Mouse (Mus musculus): ENCODE data around the gene Doc2g. TPM values are rescaled to one million over a fixed set of nuclear protein-coding genes. Genes with fewer than 3 reads are reported as not detected.
"Not testable (repeated sequence)": the region's sequence is repeated elsewhere in the genome, so short reads cannot be mapped to it uniquely, and the experiment has no call there.

Doc2g gene
- total and polyA plus RNA-seq, 3 experiments, result 3.3 to 10.0 (median 4.7) TPM

- Histone ChIP-seq H3K4me3 (ENCODE audit: low read depth, low read length) (no peak overlapping the region), H3K4me1 (ENCODE audit: insufficient read depth, low read depth, low read length) (no peaks in the 10 kb centered on the region), H3K27me3 (ENCODE audit: insufficient read depth, low read length) (peaks cover 16% of the 10 kb centered on the region; the same call in 1 of the 2 replicates), H3K9me3 (replicated peaks) (no peaks in the 10 kb centered on the region; the same call in 1 of the 2 replicates), H3K36me3 (replicated peaks) (no peaks in the 10 kb centered on the region)
- no peak for TF ChIP-seq TAL1 (conservative IDR thresholded peaks at IDR 0.05; ENCODE audit: low read depth, low read length)
- TF ChIP-seq GATA2 (IDR thresholded peaks at IDR 0.05; ENCODE audit: borderline replicate concordance, low read depth, low read length), result no peak
- no peak for TF ChIP-seq POLR2AphosphoS5 (IDR thresholded peaks at IDR 0.05; ENCODE audit: insufficient replicate concordance, low read depth, low read length)
- TF ChIP-seq CTCF (IDR thresholded peaks at IDR 0.05; ENCODE audit: low read depth, low read length), result no peak
- DNase-seq (ENCODE audit: low spot score) (no peak), ATAC-seq (ENCODE audit: extremely low read depth, insufficient number of reproducible peaks, low FRiP score, poor library complexity, severe bottlenecking) (no peak)
These were observed 42.9 kb upstream of the Doc2g start for GRCm38 (mm10) chr19:3960211-3960610.

GRCm38 (mm10) chr19:3961805-3962204 is 41.3 kb upstream of the Doc2g start:
- not testable (repeated sequence) for H3K9me3 ChIP-seq (replicated peaks); DNase-seq (ENCODE audit: low spot score); H3K4me1 ChIP-seq (ENCODE audit: insufficient read depth, low read depth, low read length); ATAC-seq (ENCODE audit: extremely low read depth, insufficient number of reproducible peaks, low FRiP score, poor library complexity, severe bottlenecking); H3K4me3 ChIP-seq (ENCODE audit: low read depth, low read length); H3K36me3 ChIP-seq (replicated peaks)
- peaks cover 17% of the 10 kb centered on the region; the same call in 1 of the 2 replicates for H3K27me3 ChIP-seq (ENCODE audit: insufficient read depth, low read length)

- no peak overlapping the region for H3K4me3 ChIP-seq (ENCODE audit: low read depth, low read length)
- H3K4me1 ChIP-seq (ENCODE audit: insufficient read depth, low read depth, low read length), result no peaks in the 10 kb centered on the region
- no peaks in the 10 kb centered on the region for H3K36me3 ChIP-seq (replicated peaks)
- H3K9me3 ChIP-seq (replicated peaks), result no peaks in the 10 kb centered on the region; the same call in 1 of the 2 replicates
- TF ChIP-seq GATA1 (IDR thresholded peaks at IDR 0.05; ENCODE audit: borderline replicate concordance, low read length) (no peak), GATA2 (IDR thresholded peaks at IDR 0.05; ENCODE audit: borderline replicate concordance, low read depth, low read length) (no peak), TAL1 (conservative IDR thresholded peaks at IDR 0.05; ENCODE audit: low read depth, low read length) (no peak), CTCF (IDR thresholded peaks at IDR 0.05; ENCODE audit: low read depth, low read length) (no peak), POLR2AphosphoS5 (IDR thresholded peaks at IDR 0.05; ENCODE audit: insufficient replicate concordance, low read depth, low read length) (no peak)
- ATAC-seq (ENCODE audit: extremely low read depth, insufficient number of reproducible peaks, low FRiP score, poor library complexity, severe bottlenecking) (no peak), DNase-seq (ENCODE audit: low spot score) (no peak)
- H3K27me3 ChIP-seq (ENCODE audit: insufficient read depth, low read length), result peaks cover 20% of the 10 kb centered on the region; the same call in 1 of the 2 replicates
These were observed 40.6 kb upstream of the Doc2g start for GRCm38 (mm10) chr19:3962469-3962868.

- TF ChIP-seq CTCF (IDR thresholded peaks at IDR 0.05; ENCODE audit: low read depth, low read length), result no peak
- no peak for TF ChIP-seq TAL1 (conservative IDR thresholded peaks at IDR 0.05; ENCODE audit: low read depth, low read length)
- no peak for TF ChIP-seq GATA1 (IDR thresholded peaks at IDR 0.05; ENCODE audit: borderline replicate concordance, low read length)
- Histone ChIP-seq H3K4me1 (ENCODE audit: insufficient read depth, low read depth, low read length) (no peaks in the 10 kb centered on the region), H3K36me3 (replicated peaks) (no peaks in the 10 kb centered on the region), H3K4me3 (ENCODE audit: low read depth, low read length) (no peak overlapping the region), H3K9me3 (replicated peaks) (no peaks in the 10 kb centered on the region; the same call in 1 of the 2 replicates), H3K27me3 (ENCODE audit: insufficient read depth, low read length) (peaks cover 25% of the 10 kb centered on the region; the same call in 1 of the 2 replicates)
- DNase-seq (ENCODE audit: low spot score), result no peak
- ATAC-seq (ENCODE audit: extremely low read depth, insufficient number of reproducible peaks, low FRiP score, poor library complexity, severe bottlenecking), result no peak
These were observed 39.1 kb upstream of the Doc2g start for GRCm38 (mm10) chr19:3964030-3964429.

DNA sequence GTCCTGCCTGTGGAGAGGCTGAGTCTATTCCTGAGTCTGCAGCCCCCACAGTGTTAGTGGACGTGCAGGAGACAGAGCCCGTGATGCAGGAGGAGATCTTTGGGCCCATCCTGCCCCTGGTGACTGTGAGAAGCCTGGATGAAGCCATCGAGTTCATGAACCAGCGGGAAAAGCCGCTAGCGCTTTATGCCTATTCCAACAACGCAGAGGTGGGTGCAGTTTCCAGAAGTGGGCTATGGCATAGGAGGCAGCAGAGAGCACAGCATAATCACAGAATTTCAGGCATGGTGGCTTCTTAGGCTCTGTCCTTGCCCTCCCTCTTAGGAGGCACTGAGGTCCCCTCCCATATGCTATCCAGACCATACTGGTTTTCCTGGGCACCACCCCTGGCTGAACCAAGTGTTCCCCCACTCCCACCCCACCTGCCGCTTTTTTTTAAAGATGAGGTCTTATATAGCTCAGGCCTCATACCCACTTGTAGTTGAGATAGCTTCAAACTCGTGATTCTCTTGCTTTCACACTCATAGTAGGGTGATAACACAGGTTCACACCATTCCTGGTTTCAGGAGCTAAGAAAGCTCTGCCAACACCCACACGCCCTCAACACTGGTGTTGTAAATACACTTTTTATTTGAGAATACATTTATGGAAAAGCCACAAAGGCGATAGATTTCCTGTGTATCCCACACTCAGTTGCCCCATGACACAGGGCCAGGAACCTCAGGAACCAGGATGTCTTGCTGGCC is 36.6 kb upstream of the Doc2g start:
- ATAC-seq (ENCODE audit: extremely low read depth, insufficient number of reproducible peaks, low FRiP score, poor library complexity, severe bottlenecking), result no peak
- DNase-seq (ENCODE audit: low spot score), result no peak
- H3K4me1 ChIP-seq (ENCODE audit: insufficient read depth, low read depth, low read length), result no peaks in the 10 kb centered on the region
- H3K9me3 ChIP-seq (replicated peaks), result no peaks in the 10 kb centered on the region
- H3K36me3 ChIP-seq (replicated peaks), result no peaks in the 10 kb centered on the region
- peaks cover 27% of the 10 kb centered on the region for H3K27me3 ChIP-seq (ENCODE audit: insufficient read depth, low read length)
- no peak overlapping the region for H3K4me3 ChIP-seq (ENCODE audit: low read depth, low read length)
- TF ChIP-seq GATA2 (IDR thresholded peaks at IDR 0.05; ENCODE audit: borderline replicate concordance, low read depth, low read length), result no peak
- no peak for TF ChIP-seq GATA1 (IDR thresholded peaks at IDR 0.05; ENCODE audit: borderline replicate concordance, low read length)
- TF ChIP-seq POLR2AphosphoS5 (IDR thresholded peaks at IDR 0.05; ENCODE audit: insufficient replicate concordance, low read depth, low read length), result no peak
- TF ChIP-seq CTCF (IDR thresholded peaks at IDR 0.05; ENCODE audit: low read depth, low read length), result no peak
- no peak for TF ChIP-seq TAL1 (conservative IDR thresholded peaks at IDR 0.05; ENCODE audit: low read depth, low read length)

DNA sequence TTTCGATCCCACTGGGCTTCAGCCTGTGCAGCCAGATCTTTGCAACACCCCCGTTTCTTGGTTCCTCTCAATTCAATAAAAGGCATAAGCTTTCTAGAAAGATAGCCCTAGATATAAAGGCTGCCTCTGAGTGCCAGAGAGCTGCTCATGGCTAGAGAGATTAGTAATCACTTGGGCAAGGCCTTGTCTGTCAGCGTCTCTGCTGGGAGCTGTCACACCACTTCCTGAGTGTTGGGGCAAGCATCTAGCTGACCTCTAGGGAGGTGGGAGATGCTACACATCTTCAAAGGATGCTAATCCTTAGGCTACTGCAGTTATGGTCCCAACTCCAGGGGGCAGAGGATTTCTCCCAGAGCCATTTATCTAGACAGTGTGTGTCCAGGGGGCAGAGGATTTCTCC is 35.9 kb upstream of the Doc2g start:
- Histone ChIP-seq H3K4me3 (ENCODE audit: low read depth, low read length) (no peak overlapping the region), H3K9me3 (replicated peaks) (no peaks in the 10 kb centered on the region), H3K36me3 (replicated peaks) (no peaks in the 10 kb centered on the region), H3K27me3 (ENCODE audit: insufficient read depth, low read length) (peaks cover 29% of the 10 kb centered on the region), H3K4me1 (ENCODE audit: insufficient read depth, low read depth, low read length) (no peaks in the 10 kb centered on the region)
- DNase-seq (ENCODE audit: low spot score), result no peak
- TF ChIP-seq TAL1 (conservative IDR thresholded peaks at IDR 0.05; ENCODE audit: low read depth, low read length) (no peak), CTCF (IDR thresholded peaks at IDR 0.05; ENCODE audit: low read depth, low read length) (no peak), GATA2 (IDR thresholded peaks at IDR 0.05; ENCODE audit: borderline replicate concordance, low read depth, low read length) (no peak), GATA1 (IDR thresholded peaks at IDR 0.05; ENCODE audit: borderline replicate concordance, low read length) (no peak), POLR2AphosphoS5 (IDR thresholded peaks at IDR 0.05; ENCODE audit: insufficient replicate concordance, low read depth, low read length) (no peak)
- no peak for ATAC-seq (ENCODE audit: extremely low read depth, insufficient number of reproducible peaks, low FRiP score, poor library complexity, severe bottlenecking)
